Mouse (Mus musculus) heart, embryonic 14.5 days (tissue): ENCODE measurements around the gene Gm43191. TPM values are rescaled to one million over a fixed set of nuclear protein-coding genes. Genes with fewer than 3 reads are reported as not detected.
"Not testable (repeated sequence)": the region's sequence is repeated elsewhere in the genome, so short reads cannot be mapped to it uniquely, and the experiment has no call there.

Experiments used
- ATAC-seq: fragments of 200-750 bp; cut with Nextera tagmentation; 2 replicates; pipeline ENCODE4 v1.8.0; 2017; ENCODE audit warnings: low read depth, moderate TSS enrichment; ENCODE audit not compliant: insufficient number of reproducible peaks, insufficient read depth, low FRiP score
- H3K27ac ChIP-seq, 2 experiments: fragments of 200-500 bp in 1 of 2; fragments of 300-500 bp in 1 of 2; sonication (generic) in 1 of 2; replicated peaks in 1 of 2; 2 replicates each; pipeline ENCODE4 v1.5.1; 2012 to 2014; ENCODE audit warnings: low read depth in 2 of 2, low read length in 2 of 2, control low read depth in 1 of 2, mild to moderate bottlenecking in 1 of 2, mixed read lengths in 1 of 2; ENCODE audit not compliant: control insufficient read depth in 1 of 2, insufficient read depth in 1 of 2
- H3K27me3 ChIP-seq: fragments of 300-500 bp; sonication (generic); 2 replicates; pipeline ENCODE4 v1.6.1; 2014; ENCODE audit warnings: mild to moderate bottlenecking, low read length, control low read depth; ENCODE audit not compliant: control insufficient read depth, insufficient read depth
- H3K36me3 ChIP-seq: fragments of 300-500 bp; sonication (generic); 2 replicates; pipeline ENCODE4 v1.6.1; 2014; ENCODE audit warnings: mild to moderate bottlenecking, control low read depth, low read length, mixed read lengths; ENCODE audit not compliant: control insufficient read depth, insufficient read depth
- H3K4me1 ChIP-seq, 2 experiments: fragments of 200-500 bp in 1 of 2; fragments of 300-500 bp in 1 of 2; sonication (generic) in 1 of 2; 2 replicates each; pipeline ENCODE4 v1.6.1; 2012 to 2014; ENCODE audit warnings: low read length in 2 of 2, control low read depth in 1 of 2, mixed read lengths in 1 of 2; ENCODE audit not compliant: control insufficient read depth in 2 of 2, insufficient read depth in 2 of 2
- H3K4me2 ChIP-seq: fragments of 300-500 bp; sonication (generic); 2 replicates; pipeline ENCODE4 v1.6.1; 2014; ENCODE audit warnings: mild to moderate bottlenecking, low read length
- H3K4me3 ChIP-seq, 2 experiments: fragments of 200-500 bp in 1 of 2; fragments of 300-500 bp in 1 of 2; sonication (generic) in 1 of 2; 2 replicates each; pipeline ENCODE4 v1.5.1; 2012 to 2014; ENCODE audit warnings: low read length in 2 of 2, mild to moderate bottlenecking in 2 of 2, control low read depth in 1 of 2, low read depth in 1 of 2, moderate library complexity in 1 of 2; ENCODE audit not compliant: control insufficient read depth in 1 of 2, insufficient read depth in 1 of 2
- H3K9ac ChIP-seq: fragments of 300-500 bp; sonication (generic); 2 replicates; pipeline ENCODE4 v1.6.1; 2014; ENCODE audit warnings: mild to moderate bottlenecking, low read length
- H3K9me3 ChIP-seq: fragments of 300-500 bp; sonication (generic); 2 replicates; pipeline ENCODE4 v1.6.1; 2016; ENCODE audit warnings: low read length, control low read depth; ENCODE audit not compliant: control insufficient read depth
- WGBS: fragments of 180-500 bp; shearing (Covaris S2); extraction: QIAGEN DNeasy Blood & Tissue Kit; methylation state at CpG from one replicate; pipeline ENCODE4 v1.1.7; 2014; 5-methylcytosine and 5-hydroxymethylcytosine counted together
- polyA plus RNA-seq: library from polyadenylated mRNA; unstranded; fragments of >200 nt; fragmentation: Nextera tagmentation; extraction: Ambion mirVana; gene quantifications from 2 replicates; pipeline ENCODE4 v1.2.1, GENCODE M21; 2014

Gm43191 gene
- polyA plus RNA-seq, 1 experiment from 2014 or later = not detected

DNA sequence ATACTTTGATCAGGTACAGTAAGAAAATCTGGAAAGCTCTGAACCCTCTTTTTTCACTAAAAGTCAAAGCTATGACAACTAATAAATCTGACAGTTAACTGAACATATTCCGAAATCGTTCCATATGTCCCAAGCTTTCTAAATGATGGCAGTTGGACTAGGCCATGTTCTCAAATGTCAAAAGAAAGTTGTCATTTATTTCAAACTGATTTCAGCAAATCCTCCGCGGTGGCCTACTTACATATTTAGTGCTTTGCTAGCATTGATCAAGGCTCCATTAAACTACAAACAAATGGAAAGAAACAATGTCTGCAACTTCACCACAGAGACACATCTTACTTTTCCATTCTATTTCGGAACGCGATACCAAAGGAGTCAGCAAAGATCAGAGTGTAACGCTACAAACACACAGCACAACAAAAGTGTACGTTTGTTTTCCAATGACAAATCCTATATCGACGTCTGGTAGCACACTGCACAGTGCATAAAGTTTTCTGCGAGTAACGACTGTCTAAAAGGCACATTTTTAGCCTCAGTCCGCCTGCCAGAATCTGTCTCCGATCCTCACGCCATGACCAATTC is 19.7 kb downstream of the Gm43191 start:
- whole genome bisulfite sequencing = 5% methylated on average over 16 of the region's 16 CpGs
- peak overlapping the region; percentile 98 for H3K9ac ChIP-seq
- no peaks in the 10 kb centered on the region for H3K36me3 ChIP-seq
- H3K9me3 ChIP-seq = no peaks in the 10 kb centered on the region
- H3K4me2 ChIP-seq = peak overlapping the region; percentile 83
- peak overlapping the region; percentile 92 to 94 for H3K27ac ChIP-seq
- H3K27me3 ChIP-seq = no peaks in the 10 kb centered on the region
- ATAC-seq = no peak
- H3K4me1 ChIP-seq = peaks cover 3 to 40% of the 10 kb centered on the region in 2 experiments
- peak overlapping the region; percentile 97 to 98 for H3K4me3 ChIP-seq

DNA sequence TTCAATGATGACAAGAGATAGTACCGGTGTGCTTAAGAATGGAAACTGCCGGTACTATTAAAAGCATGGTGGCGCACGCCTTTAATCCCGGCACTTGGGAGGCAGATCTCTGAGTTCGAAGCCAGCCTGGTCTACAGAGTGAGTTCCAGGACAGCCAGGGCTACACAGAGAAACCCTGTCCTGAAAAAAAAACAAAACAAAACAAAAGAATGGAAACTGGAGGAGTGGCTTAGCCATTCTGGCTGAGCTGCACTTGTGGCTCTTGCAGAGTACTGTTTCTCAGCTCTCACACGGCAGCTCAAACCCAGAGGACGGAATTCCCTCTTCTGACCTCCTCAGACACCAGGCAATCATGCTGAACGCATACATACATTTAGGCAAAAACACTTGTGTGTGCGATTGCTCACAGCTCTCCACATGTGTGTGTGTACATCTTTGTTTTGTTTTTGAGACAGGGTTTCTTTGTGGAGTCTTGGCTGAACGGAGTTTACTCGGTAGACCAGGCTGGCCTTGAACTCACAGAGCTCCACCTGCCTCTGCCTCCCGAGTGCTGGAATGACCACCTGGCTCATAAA is 21.1 kb downstream of the Gm43191 start:
- H3K36me3 ChIP-seq = no peaks in the 10 kb centered on the region
- H3K27ac ChIP-seq = no peak overlapping the region
- H3K4me3 ChIP-seq = no peak overlapping the region
- ATAC-seq = no peak
- H3K4me1 ChIP-seq = peaks cover 3 to 44% of the 10 kb centered on the region in 2 experiments
- H3K4me2 ChIP-seq = peak overlapping the region; percentile 83; the same call in 1 of the 2 replicates
- no peaks in the 10 kb centered on the region for H3K9me3 ChIP-seq
- no peaks in the 10 kb centered on the region for H3K27me3 ChIP-seq
- WGBS = 67% methylated on average over 13 of the region's 13 CpGs
- H3K9ac ChIP-seq = no peak overlapping the region

DNA sequence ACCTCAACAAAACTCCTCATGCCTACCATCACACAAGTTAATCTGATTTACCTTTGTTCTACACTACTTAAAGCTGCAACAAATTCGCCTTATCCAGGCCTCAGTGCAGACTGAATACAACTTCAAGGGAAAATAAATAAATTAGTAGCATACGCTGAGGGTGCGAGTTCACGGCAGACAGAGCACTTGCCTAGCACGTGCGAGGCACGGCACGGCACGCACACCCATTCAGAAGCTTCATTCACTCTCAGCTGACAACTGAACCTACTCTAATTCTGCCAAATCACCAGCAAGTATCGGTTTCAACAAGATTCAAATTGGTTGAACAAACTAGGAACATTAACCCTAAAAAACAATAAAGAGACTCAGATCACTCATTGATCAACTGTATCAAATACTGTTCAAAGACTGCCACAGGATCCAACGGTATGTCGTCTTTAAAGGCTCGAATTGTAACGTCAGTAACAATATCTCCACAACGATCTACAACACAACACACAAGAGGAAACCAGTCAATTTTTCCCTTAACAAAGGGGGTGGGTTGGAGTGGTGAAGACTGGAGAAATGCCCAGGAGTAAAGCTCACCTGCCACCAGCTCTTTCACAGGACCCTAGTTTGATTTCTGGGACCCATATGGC is 22.0 kb downstream of the Gm43191 start:
- no peak for ATAC-seq
- no peaks in the 10 kb centered on the region for H3K9me3 ChIP-seq
- H3K36me3 ChIP-seq = no peaks in the 10 kb centered on the region
- no peaks in the 10 kb centered on the region for H3K27me3 ChIP-seq
- H3K9ac ChIP-seq = no peak overlapping the region
- no peak overlapping the region for H3K4me2 ChIP-seq
- WGBS = 84% methylated on average over 15 of the region's 15 CpGs
- no peak overlapping the region for H3K4me3 ChIP-seq
- H3K27ac ChIP-seq = no peak overlapping the region
- peaks cover 3 to 44% of the 10 kb centered on the region in 2 experiments for H3K4me1 ChIP-seq

DNA sequence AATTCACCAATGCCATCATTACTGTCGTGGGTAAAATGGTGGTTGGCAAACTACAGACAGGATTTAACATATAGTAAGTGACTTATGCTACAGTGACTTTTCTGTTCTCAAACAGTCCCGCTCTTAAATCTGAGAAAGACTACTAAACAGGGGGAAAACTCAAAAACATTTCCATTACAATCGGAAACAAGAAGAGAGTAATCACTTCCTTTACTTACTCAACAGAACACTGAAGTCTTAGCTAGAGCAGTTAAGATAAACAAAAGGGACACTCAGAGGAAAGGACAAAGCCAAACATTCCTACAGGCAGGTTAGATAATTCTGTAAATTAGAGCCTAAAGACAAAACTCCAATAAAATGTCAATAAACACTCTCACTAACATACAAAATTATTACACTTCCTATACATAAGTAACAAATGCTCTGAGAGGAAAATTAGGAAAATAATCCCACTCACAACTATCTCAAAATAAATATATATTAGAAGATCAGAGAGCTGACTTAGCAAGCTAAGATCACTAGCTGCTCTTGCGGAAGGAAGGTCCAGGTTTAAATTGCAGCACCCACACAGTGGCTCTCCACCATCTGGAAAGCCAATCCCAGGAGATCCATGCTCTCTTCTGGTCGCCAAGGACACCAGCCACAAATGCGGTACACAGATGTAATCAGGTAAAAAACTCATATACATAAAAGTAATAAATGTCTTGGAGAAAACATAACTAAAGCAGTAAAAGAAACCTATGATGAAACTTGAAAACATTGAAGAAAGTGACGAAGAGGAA is 24.7 kb downstream of the Gm43191 start:
- Histone ChIP-seq H3K9ac (no peak overlapping the region), H3K4me2 (no peak overlapping the region), H3K36me3 (no peaks in the 10 kb centered on the region), H3K27ac (0 out of 4 replicates have a peak overlapping the region, but pooled peaks of 1 of the 2 experiments have one; percentile 39), H3K4me3 (no peak overlapping the region), H3K4me1 (peaks cover 4 to 50% of the 10 kb centered on the region in 2 experiments), H3K27me3 (no peaks in the 10 kb centered on the region), H3K9me3 (no peaks in the 10 kb centered on the region)
- 76% methylated on average over 7 of the region's 7 CpGs for WGBS
- ATAC-seq = no peak

DNA sequence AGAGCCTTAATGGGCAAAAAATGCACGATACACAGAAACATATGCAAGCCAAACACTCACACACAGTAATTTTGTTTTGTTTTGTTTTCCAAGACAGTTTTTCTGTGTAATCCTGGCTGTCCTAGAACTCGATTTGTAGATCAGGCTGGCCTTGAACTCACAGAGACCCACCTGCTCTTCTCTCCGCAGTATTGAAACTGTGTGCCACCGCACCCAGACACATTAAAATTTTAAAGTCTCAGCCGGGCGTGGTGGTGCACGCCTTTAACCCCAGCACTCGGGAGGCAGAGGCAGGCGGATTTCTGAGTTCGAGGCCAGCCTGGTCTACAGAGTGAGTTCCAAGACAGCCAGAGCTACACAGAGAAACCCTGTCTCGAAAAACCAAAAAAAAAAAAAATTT is 27.0 kb downstream of the Gm43191 start:
- not testable (repeated sequence) for H3K27ac ChIP-seq, H3K9ac ChIP-seq, H3K4me2 ChIP-seq, H3K9me3 ChIP-seq, H3K4me3 ChIP-seq, H3K27me3 ChIP-seq, ATAC-seq
- 88% methylated on average over 11 of the region's 11 CpGs for WGBS
- peaks cover 20% of the 10 kb centered on the region for H3K36me3 ChIP-seq
- peaks cover 2 to 32% of the 10 kb centered on the region in 2 experiments; a peak in 3 of 4 replicates for H3K4me1 ChIP-seq

DNA sequence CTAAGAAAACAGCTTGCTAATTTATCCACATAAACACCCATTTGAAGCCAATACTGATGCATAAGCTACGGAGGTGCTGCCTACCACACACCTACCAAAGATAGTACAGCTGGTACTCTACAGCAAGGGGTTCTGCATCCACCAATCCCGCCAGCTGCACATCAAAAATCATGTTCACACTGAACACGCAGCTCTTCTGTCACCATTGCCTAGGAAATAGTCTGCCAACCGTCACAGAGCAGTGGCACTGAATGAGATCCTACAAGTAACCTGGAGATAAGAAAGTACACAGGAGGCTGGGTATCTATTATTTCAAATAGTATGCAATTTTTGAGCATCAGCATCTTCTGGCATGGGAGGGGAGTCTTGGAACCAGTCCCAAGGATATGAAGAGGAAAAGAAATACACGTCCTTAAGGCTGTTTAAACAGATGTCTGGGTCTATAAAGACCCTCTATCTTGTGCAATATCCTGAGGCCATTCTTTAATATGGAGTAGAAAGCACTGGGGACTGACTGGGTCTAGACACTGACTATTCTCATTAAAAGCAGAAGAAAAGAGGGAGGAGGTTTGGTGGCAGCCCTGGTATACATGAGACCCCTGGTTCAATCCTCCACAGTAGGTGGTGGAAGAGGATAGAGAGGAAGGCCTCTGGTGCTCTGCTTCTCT is 27.6 kb downstream of the Gm43191 start:
- Histone ChIP-seq H3K27me3 (no peaks in the 10 kb centered on the region), H3K9me3 (no peaks in the 10 kb centered on the region), H3K36me3 (peaks cover 26% of the 10 kb centered on the region), H3K4me1 (peaks cover 2 to 28% of the 10 kb centered on the region in 2 experiments; a peak in 3 of 4 replicates), H3K4me3 (no peak overlapping the region), H3K9ac (no peak overlapping the region), H3K4me2 (no peak overlapping the region), H3K27ac (no peak overlapping the region)
- 42% methylated on average over 5 of the region's 5 CpGs for WGBS
- ATAC-seq = no peak

DNA sequence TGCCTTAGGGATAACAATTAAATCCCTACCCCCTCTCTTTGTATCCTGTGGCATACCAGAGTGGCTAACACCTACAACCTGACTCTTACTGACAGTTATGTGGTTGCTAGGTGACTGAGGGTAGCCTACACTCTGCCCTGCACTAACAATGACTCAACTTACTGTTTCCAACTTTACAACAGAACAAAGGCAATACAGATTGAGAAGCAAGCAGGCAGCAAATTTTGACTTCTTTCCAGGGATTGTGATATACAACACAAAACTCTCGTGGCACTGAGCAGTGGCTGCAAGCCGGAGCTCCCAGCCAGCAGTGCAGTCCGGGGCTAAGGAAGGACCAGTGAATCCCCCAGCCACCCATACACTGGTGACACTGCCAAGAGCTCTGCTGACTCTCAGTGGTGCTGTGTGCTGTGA is 29.0 kb downstream of the Gm43191 start:
- H3K9ac ChIP-seq = no peak overlapping the region
- no peaks in the 10 kb centered on the region for H3K27me3 ChIP-seq
- H3K4me3 ChIP-seq = no peak overlapping the region
- H3K9me3 ChIP-seq = no peaks in the 10 kb centered on the region
- peak; percentile 43; the same call in 1 of the 2 replicates for ATAC-seq
- 55% methylated on average over 3 of the region's 3 CpGs for WGBS
- H3K36me3 ChIP-seq = peaks cover 38% of the 10 kb centered on the region
- H3K27ac ChIP-seq = no peak overlapping the region
- peaks cover 2 to 21% of the 10 kb centered on the region in 2 experiments; a peak in 3 of 4 replicates for H3K4me1 ChIP-seq
- no peak overlapping the region for H3K4me2 ChIP-seq
